Mouse (Mus musculus): ENCODE measurements at regions not wholly inside any gene's neighbourhood (a gene's known extent, or its start where the extent isn't known, plus 50 kb on each side); places are given as distances from the start of the nearest gene placed in this dataset.

GRCm38 (mm10) chr15:40568701-40569100 is 434.5 kb downstream of the 9330182O14Rik start:
- Histone ChIP-seq H3K4me3 (no peak overlapping the region), H3K27ac (no peak overlapping the region), H3K36me3 (no peaks in the 10 kb centered on the region), H3K9me3 (replicated peaks) (no peaks in the 10 kb centered on the region), H3K4me1 (peaks cover 13% of the 10 kb centered on the region), H3K27me3 (ENCODE audit: low read depth, poor library complexity, severe bottlenecking) (no peaks in the 10 kb centered on the region)
- WGBS: 86% methylated on average over 1 of the region's 1 CpGs
- DNase-seq (ENCODE audit: low spot score): no peak

All from limb, embryonic 10.5 days (tissue).